Mouse (Mus musculus): ENCODE data around the gene Supt5.
"Not testable (repeated sequence)": the region's sequence is repeated elsewhere in the genome, so short reads cannot be mapped to it uniquely, and the experiment has no call there.

Gene Supt5

DNA sequence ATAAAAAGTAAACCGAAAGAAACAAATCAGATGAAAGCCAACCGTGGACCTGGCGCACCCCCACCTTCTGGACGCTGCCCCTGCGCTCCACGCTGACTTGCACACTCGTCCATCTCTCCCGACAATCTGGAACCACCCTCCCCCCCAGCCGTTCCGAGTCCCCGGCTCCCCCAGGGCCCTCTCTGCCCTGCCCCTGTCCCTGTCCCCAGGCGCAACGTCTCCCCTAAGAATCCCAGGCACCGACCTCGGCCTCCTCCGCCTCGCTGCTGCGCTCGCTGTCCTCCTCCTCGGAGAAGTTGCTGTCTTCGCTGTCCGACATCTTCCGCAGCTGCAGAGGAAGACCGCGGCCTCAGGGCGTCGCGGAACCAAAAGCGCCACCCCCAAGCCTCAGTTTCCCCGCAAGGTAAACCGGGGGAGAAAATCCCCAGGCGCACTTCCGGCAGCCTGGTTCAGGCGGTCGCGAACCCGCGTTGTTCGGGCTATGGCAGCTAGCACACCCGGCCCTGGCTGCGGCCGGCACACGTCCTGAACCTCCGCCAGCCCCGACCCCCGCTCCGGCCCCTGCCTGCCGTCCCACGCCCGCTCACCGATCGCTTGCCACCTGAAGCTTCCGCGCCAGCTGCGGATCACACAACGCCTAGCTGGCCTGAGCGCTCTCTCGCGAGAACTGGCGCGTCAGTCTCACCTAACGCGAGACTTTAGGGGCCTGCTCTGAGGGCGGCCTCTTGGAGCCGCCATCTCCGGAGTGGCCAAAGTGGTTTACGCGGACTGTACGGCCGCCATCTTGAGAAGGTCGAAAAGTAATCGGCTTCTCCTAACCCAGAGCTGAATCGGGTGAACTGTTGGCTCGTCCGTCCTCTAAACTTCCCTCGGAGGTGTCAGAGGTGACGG is at the start of gene Supt5:
Supt5 (minus strand) TSS at position 639 of the 891 bp plus-strand sequence.
- DNase-seq (ENCODE audit: low spot score): peak; percentile 90

DNA sequence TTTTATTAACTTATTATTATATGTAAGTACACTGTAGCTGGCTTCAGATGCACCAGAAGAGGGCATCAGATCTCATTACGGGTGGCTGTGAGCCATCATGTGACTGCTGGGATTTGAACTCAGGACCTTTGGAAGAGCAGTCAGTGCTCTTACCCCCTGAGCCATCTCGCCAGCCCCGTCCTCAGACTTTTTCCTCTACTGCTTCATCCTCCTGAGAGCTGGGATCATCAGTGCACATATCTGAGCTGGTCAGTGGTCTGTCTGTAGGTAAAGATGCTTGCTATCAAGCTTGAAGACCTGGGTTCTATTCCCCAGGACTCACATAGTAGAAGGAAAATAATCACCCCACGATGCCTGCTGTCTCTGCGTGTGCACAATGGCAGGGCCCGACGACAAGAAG is 48.8 kb upstream of the Supt5 start:
- DNase-seq (ENCODE audit: low spot score): not testable (repeated sequence)

DNA sequence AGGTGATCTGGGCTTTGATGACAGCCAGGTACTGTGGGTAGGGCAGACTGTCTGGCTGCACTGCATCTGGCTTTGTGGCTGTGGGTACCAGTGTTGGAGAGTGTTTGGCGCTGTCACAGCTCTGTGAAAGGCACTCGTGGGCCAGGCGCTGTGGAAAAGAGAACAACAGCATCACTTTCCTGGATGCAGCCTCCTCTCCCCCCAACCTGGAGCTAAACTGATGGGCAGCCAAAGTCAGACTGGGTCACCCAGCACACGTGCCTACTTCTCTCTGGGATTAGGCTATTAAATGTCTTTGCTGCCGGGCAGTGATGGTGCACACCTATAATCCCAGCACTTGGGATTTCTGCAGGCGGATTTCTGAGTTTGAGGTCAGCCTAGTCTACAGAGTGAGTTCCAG is 48.3 kb upstream of the Supt5 start:
- DNase-seq (ENCODE audit: low spot score): not testable (repeated sequence)

DNA sequence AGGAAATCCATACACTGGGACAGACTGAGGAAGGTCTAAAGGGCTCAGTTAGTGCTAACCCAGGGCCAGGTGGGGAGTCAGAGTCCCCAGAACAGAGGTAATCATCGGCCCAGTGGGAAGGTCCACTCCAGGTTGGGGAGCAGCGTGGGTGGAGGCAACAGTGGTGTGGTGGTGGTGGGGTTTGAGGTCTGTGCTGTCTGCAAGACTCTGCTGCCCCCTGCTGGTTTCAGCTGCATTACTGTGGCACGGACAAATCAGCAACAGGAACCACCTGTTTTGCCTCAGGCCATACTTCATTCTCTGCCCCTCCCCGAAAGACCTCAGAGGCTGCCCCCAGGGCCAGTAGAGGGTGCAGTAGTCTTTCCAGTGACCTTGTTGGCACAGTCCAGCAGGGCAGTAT is 47.9 kb upstream of the Supt5 start:
- no peak for DNase-seq (ENCODE audit: low spot score)

DNA sequence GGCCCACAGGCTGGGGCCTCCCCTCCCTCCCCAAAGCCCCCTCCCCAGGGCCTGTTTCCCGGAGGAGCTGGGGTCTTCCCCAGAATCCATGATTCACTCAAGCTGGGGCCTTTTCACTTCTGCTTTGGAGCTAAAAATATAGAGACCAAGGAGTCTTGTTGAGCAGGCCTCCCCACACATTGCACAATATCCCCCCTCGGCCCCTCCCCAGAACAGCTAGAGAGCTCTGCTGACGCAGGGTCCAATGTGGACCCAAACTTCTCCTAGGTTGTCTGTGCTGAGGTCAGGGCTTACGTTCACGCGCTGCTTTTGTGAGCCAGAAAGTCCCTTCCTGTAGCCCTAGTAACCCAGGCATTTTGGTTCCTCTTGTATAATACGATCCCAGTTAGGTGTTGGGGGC is 47.5 kb upstream of the Supt5 start:
- no peak for DNase-seq (ENCODE audit: low spot score)

- no peak for DNase-seq (ENCODE audit: low spot score)
Measured at GRCm38 (mm10) chr7:28385196-28385595, 46.6 kb upstream of the Supt5 start.

DNA sequence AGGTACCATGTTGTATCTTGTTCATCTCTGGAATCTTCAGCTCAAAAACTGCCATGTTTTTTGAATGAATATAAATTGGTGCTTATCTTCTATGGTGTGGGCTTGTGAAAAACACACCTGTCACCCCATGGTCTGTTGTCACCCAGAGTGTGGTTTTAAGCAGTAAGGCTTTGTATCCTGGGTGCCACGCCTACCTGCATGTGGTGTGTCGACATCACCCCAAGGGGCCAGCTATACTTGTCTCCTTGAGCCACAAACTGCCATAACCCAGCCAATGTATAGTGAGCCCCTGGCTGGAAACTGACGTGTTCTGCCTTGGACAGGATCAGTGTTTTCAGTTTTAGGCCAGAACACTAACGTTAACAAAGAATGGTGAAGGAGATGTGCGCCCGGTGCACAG is 45.6 kb upstream of the Supt5 start:
- DNase-seq (ENCODE audit: low spot score): no peak

DNA sequence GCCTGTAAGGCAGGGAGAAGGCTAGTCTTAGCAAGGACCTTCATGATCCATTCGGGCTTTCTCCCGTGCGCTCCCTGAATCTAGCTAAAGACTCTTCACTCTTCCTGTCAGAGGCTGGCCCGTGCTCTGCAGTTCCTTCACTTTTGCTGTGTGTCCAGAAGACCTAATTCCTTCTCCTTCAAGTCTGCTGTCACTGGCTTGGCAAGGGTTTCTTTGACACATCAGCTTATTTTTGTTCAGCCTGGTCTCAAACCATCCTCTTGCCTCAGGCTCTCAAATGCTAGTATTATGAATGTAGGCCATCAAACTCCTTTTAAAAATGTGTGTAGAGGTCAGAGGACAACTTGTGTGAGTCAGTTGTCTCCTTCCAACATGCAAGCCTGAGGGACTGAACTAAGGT is 45.1 kb upstream of the Supt5 start:
- DNase-seq (ENCODE audit: low spot score): no peak

DNA sequence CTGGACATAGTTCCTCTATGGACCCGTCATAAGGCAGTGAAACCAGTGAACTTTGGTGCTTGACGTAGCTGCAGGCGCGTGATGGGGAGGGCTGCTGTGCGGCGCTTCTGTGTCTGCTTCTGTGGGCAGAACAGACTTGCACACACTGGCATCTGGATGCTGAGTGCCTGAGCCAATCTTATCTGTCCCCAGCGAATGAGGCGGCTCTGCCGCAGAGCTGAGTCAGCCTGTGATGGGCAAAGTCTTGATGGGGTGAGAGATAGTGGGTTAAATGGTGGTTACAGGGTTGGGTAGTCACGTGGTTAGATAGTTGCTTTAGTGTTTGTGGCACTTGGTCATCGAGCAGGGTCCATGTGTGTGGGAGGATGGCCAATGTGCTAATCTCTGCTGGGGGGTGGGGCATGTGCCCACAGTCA is 44.4 kb upstream of the Supt5 start:
- no peak for DNase-seq (ENCODE audit: low spot score)

DNA sequence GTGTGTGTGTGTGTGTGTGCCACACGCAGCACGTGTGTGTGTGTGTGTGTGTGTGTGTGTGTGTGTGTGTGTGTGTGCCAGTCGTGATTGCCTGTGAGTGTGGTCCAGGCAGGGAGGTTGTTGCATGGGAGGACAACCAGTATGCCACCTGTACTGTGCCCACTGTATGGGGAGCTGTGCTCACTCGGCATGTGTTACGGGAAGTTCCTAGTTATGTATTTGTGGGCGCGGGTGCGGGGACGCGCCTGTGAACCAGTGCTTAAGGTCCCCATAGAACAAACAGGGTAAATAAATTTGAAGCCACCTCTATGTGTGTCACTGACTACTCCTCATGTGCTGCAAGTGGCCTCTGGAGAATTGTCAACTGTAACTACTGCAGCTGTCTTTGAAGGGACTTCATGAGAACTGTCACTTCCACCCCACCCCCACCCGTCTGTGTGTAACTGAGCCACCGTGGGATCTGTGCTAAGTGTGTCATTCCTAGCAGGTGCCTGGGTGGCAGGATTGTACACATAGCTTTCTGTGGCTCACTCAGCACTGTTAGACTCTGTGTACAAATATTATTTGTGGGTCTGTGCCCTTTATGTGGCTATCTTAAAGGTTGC is 43.9 kb upstream of the Supt5 start:
- no peak for DNase-seq (ENCODE audit: low spot score)

DNA sequence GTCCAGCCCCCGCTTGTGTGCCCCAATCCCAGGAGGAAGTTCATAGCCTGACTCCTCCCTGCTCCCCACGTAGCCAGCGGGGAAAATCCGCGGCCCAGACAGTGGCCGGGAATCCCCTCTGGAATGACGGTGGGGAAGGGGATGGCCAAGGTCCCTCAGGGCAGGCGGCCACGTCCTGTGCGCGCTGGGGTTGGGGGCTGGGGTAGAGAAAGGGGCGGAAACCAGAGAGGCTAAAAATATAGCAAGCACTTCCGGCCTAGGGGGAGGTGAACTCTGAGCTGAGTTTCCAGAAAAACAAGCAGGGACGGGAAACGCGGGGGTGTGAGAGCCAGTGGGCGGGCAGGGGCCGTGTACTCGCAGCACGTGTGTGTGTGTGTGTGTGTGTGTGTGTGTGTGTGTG is 43.4 kb upstream of the Supt5 start:
- DNase-seq (ENCODE audit: low spot score): no peak

DNA sequence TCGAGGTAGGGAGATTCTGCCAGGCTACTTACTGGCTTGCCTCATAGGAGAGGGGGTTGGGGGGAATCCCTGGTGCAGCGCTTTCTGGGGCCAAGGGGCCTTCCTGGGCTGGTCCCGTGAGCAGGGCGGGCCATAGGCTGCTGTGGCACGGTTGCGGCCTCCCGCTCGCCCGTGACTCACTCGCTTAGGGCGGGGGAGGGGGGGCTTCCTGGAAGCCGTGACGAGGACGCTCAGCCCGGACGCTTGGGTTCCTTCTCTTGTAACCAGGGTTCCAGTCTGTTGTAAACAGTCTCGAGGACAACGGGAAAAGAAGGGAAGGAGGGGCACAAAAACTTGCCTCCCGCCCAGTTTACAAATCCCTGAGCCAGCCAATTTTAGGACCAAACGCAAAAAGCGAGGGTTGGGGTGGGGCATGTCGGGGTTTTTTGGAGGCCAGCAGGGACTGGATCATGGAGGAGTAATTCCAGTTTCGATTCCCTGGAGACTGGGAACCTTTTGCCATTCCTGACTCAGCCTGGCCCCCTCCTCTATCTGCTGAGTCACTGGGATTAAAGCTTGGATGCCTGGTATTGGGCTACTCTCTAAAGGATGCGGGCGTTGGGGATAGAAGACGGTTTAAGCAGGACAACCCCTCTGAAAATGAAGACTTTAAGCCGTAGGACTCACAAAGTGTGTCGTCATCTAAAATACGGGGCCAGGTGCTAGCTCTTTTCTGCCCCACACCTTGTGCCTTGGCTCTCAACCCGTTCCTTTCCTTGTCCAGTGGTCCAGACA is 42.7 kb upstream of the Supt5 start:
- no peak for DNase-seq (ENCODE audit: low spot score)

DNA sequence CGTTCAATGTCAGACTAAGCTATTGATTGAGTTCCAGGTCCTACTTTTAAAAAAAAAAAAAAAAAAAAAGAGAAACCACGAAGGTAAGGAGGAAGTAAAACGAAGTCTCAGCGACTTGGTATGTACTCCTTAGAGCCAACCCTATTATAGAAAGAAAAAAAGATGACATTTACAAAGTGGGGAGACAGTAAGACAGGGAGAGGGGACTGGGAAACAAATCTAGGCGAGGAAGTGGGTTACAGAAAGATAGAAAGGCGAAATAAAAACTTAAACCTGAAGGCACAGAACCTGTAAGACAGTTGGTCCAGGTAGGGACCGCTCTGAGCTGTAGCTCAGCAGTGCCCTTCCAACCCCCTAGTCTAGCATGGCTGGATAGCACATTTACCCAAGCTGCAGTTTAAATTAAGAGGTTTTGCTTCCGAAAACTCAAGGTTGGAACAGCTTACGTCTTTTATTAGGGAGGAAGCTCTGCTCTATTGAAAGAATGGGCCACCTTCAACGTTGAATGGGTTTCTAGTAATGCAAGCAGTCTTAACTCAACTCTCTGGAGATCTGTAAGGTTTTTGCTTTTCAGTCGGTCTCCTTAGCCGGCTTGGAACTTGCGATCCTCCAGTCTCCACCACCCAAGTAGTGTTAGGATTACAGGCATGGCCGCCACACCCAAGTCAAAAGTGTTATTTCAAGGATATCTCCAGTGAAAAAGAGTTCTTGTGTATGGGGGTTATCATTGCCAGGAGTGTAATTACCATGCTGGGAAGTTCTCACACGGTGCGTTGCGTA is 41.9 kb upstream of the Supt5 start, which contains the start of gene Zfp36:
Zfp36 (minus strand) TSS at position 17 of the 780 bp plus-strand sequence.
- no peak for DNase-seq (ENCODE audit: low spot score)

- no peak for DNase-seq (ENCODE audit: low spot score)
Measured at GRCm38 (mm10) chr7:28378769-28379651, 40.5 kb upstream of the Supt5 start.

- no peak for DNase-seq (ENCODE audit: low spot score)
Measured at GRCm38 (mm10) chr7:28378066-28378690, 39.6 kb upstream of the Supt5 start.

- no peak for DNase-seq (ENCODE audit: low spot score)
Measured at GRCm38 (mm10) chr7:28377190-28378065, 38.9 kb upstream of the Supt5 start.

DNA sequence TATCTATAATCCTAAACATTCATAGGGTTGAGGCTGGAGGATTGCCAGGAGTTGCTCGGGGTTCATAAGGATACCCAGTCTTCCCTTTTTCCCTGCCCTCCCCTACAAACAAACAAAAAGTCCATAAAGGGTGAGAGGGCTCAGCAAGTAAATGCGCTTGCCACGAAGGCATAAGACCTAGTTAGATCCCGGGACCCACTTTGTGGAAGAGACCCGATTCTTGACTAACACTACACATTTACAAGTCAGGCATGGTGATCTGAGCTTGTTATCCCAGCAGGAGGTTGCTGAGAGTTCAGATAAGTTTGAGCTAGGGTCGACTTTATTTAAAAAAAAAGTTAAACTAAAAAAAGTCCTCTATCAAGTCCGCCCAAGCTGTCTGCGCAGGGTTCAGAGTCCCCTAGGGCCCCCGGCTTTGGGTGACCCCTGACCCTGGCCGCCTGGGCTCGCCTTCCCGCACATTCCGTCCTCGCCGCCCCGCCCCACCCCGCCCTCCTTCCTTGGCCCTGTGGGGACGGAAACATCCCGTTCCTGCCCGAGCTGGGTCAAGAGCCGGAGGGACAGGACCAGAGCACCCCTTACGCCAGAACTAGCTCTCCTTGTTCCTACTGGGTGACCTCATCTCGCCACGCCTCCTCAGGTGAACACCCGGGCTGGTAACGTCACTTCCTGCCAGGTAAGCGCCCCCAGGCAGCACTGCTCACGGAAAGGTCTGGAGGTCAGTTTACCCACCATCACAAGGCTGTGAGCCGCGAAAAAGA is 37.6 kb upstream of the Supt5 start:
- DNase-seq (ENCODE audit: low spot score): no peak

- no peak for DNase-seq (ENCODE audit: low spot score)
Measured at GRCm38 (mm10) chr7:28375176-28375921, 36.8 kb upstream of the Supt5 start.
